Mouse (Mus musculus): ENCODE measurements at regions not wholly inside any gene's neighbourhood (a gene's known extent, or its start where the extent isn't known, plus 50 kb on each side); places are given as distances from the start of the nearest gene placed in this dataset.
"Not testable (repeated sequence)": the region's sequence is repeated elsewhere in the genome, so short reads cannot be mapped to it uniquely, and the experiment has no call there.

DNA sequence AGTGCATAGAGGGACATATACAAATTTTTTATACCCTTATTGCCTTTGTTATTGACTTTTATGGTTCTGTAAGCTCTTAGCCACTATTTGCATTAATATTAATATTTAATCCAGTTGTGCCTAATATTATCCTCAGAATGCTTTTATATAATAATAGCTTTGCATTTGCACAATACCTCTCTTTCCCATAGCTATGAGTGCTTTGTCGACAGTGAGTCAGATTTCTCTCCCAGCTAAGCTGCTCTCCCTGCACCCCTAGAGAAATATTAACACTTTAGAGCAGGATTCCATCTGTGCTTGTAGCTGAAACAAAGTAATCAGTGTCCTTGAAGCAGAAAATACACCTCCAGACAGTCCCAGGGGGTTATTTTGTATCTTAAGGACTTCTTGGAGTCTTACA, 288.6 kb upstream of the Arglu1 start:
- no peak for DNase-seq (ENCODE audit: low spot score)

GRCm38 (mm10) chr8:8973769-8974168, 283.4 kb upstream of the Arglu1 start:
- DNase-seq (ENCODE audit: low spot score) = no peak

DNA sequence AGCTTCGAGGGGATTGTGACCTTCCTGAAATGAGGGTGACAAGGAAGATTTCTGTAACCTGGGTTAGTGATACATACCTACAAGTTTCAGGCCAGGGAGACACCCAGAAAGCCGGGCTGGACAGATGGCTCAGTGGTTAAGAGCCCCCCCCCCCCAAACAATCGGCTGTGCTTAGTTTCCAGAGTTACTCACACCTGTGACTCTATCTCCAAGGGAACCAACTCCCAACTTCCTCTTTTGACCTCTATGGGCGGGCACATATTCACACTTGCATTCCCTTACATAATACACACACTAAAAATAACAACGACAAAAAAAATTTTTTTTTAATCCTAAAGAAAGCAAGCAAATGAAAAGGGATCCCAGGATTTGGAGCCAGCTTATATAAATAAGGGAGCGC, 283.0 kb upstream of the Arglu1 start:
- DNase-seq (ENCODE audit: low spot score) = no peak

- no peak for DNase-seq (ENCODE audit: low spot score)
Observed at GRCm38 (mm10) chr8:8970776-8971175, 280.5 kb upstream of the Arglu1 start.

- no peak for DNase-seq (ENCODE audit: low spot score)
Observed at GRCm38 (mm10) chr8:8970346-8970745, 280.0 kb upstream of the Arglu1 start.

GRCm38 (mm10) chr8:8969112-8969950, 279.0 kb upstream of the Arglu1 start:
- no peak for DNase-seq (ENCODE audit: low spot score)

- DNase-seq (ENCODE audit: low spot score) = no peak
Observed at GRCm38 (mm10) chr8:8966658-8967048, 276.3 kb upstream of the Arglu1 start.

DNA sequence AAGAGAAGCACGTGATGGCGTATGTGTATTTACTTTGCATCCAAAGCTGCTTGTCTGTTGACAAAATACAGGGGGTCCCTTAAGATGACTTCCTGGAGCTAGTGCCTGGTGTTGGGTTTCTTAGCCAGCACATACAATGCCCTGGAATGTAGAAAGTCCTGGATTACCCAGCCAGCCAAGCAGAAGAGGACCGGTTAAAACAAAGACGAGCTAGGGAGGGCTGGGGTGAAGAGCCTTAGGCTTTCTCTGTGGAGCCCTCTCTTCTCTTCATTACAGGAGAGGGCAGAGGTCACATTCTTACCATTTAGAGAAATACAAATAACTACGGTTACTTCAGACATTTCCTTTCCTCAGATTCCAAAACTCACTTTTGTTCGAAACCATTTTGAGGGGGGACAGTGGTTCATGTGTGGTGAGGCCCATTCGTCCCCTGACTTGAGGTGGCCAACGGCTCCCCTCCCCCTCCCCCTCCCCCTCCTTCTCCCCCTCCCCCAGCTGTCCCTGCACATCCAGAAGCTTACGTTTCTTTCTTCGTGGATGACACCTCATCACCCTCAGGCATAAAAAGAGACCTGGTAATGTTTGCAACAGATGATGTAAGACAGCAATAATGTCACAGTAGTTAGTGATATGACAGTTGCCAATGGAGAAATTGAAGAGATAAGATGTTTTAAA, 275.8 kb upstream of the Arglu1 start:
- DNase-seq (ENCODE audit: low spot score) = no peak

GRCm38 (mm10) chr8:8960221-8960620, 269.9 kb upstream of the Arglu1 start:
- DNase-seq (ENCODE audit: low spot score) = no peak

GRCm38 (mm10) chr8:8959787-8960093, 269.4 kb upstream of the Arglu1 start:
- no peak for DNase-seq (ENCODE audit: low spot score)

DNA sequence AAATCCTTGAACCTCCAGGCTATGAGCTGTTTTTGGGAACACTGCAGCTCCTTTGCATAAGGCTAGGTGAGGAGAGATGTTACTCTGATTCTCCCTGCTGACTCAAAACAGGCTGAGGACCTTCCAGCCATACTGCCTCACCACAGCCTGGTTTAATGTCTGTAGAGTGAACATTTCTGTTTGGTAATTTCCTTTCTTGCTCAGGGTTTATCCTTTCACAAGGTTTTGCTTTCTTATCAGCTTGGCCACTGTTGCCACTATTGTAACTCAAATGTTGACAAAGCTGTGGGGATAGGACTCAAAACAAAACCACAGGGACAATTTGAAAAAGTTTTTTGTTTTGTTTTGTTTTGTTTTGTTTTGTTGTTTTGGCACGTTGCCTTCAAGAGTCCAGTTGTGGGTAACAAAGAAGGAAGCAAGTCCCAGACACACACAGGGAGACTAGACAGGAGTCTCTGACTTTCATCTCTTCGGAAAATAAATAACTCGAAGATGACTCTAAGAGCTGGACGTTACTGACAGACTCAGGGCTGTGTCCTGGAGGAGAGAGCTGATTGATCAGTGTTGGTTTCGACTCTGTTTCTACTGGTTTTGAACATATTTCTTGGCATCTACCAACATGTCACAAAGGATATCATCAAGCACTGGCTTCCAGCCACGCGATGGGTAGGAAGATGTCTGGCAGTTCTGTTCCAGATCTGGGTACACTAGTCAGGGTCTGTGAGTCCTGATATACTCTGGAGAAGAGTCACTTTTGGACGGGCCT, 268.9 kb upstream of the Arglu1 start:
- no peak for DNase-seq (ENCODE audit: low spot score)

DNA sequence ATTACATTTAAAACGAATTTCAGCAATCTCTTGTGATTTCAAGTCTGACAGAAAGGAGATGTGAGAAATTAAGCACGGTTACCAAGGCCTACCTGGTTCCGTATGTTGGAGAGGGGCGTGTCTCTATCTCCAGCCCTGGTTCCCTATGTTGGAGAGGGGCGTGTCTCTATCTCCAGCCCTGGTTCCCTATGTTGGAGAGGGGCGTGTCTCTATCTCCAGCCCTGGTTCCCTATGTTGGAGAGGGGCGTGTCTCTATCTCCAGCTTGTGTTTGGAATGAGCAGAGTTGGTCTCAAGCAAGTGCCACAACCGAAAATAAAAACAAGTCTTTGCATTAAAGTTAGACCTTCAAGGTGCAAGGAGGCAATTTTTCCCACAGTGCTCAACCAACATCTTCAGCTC, 267.8 kb upstream of the Arglu1 start:
- not testable (repeated sequence) for DNase-seq (ENCODE audit: low spot score)

DNA sequence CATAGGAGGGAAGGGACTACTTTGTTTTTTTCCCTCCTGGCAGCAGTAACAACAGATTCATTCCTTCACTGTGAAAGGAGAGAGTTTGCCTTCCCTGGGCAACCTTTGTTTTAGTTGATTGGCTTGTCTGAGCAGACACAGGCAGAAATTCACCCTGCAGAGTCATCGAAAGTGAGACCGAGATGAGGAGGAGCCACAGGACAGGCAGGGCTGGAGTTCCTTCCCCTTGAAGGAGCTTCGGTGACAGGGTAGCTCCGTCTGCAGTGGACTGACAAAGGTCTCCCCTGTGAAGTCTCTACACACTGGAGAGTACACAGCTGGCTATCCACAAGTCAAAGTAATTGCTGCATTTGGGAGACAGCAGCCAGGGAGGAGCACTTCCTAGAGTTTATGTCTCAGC, 261.9 kb upstream of the Arglu1 start:
- DNase-seq (ENCODE audit: low spot score) = no peak

GRCm38 (mm10) chr8:8951186-8951585, 260.9 kb upstream of the Arglu1 start:
- no peak for DNase-seq (ENCODE audit: low spot score)

DNA sequence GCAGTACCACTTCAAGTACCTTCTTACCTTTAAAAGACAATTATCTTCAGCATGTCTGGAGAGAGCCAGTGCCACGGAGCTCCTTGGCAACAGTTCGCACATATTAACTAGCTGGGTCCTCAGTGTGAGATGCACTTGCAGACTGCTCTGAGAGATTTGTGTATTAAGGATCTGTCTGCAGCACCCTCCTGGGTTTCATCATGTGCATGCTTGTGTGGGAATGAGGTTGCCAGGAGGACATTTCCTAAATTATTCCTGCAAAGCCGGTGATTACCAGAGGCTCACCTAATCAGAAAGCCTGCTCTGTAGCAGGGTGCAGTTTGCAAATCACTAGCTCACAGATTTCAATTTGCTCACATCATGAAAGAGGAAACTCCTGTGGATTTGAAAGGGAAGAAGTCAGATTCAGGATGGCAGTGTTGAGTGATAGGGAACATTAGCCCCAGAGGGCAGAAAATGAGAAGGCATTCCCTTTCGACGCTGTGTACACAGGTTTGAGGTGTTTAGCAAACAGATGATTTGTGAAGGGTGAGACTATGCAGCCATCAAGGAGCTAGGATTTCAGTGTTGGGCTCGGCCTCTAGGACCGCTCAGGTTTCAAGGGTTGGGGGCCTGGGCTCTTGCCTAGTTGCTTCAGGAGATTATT, 257.3 kb upstream of the Arglu1 start:
- no peak for DNase-seq (ENCODE audit: low spot score)

DNA sequence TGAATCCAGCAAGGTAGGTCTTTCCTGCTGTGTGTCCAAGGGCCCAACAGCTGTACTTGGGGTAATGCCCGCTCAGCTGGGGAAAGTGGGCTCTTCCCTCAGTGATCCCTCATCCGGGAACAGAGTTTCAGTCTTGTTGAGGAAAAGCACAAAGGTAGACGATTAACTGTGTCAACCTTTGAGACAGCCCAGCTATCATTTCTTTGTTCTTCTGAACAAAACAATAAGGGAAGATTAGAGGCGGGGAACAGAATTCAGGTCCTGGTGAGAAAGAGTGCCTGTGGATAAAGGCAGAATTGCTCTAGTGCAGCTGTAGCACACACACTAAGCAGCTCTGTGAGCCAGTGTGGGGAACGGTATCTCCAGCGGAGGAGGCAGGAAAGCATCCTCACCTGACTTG, 252.7 kb upstream of the Arglu1 start:
- no peak for DNase-seq (ENCODE audit: low spot score)

DNA sequence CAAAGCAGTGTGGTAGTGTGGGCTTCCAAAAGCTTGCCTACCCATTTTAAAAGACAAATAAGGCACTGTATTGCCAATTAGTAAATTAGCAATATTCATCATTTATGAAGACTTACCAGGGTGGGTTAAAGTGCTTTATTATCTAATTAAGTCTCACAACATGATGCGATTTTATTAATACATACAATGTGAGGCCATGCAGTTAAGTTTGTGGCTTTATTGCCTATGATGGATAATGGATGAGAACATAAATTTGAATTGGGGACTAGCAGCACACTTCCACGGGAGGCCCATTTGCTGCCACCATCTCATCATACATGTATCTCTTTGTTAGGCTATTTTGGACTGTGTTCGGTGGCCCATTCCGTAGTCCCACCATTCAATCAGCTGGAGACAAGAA, 250.6 kb upstream of the Arglu1 start:
- no peak for DNase-seq (ENCODE audit: low spot score)

DNA sequence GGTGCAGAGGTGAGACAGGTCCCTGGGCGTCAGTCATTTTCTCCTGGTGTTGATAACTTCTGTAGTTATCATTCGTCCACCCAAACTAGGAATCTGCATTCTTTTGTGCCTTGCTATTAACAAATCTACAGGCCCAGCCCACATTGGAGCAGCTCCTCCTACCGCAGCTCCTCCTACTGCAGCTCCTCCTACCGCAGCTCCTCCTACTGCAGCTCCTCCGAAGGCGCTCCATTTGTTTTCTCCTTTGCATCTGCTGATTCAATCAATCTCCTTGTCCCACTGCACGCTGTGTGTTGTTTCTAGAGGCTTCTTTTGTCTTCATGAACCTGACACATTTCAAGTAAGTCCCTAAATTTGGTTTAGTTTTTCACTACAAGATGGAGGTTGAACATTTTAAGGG, 248.2 kb upstream of the Arglu1 start:
- no peak for DNase-seq (ENCODE audit: low spot score)

DNA sequence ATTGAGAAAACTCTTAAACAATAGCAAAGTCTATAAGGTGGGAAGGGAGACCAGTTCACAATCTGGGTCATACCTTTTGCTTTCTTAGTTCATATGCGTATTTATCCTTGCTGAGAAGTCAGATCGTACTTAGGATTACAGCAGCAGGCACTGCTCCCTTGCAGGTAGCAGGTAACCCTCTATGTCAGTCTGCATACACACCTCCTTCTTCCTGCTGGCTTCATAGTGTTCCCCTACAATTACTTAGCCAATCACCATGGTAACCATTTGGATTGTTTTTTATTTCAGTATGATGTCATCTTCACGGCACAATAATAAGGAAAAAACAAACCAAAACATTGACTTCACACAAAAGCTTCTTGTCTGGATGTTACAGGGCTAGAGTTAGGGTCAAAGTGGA, 242.1 kb upstream of the Arglu1 start:
- no peak for DNase-seq (ENCODE audit: low spot score)

GRCm38 (mm10) chr8:8931746-8932145, 241.4 kb upstream of the Arglu1 start:
- DNase-seq (ENCODE audit: low spot score) = no peak

DNA sequence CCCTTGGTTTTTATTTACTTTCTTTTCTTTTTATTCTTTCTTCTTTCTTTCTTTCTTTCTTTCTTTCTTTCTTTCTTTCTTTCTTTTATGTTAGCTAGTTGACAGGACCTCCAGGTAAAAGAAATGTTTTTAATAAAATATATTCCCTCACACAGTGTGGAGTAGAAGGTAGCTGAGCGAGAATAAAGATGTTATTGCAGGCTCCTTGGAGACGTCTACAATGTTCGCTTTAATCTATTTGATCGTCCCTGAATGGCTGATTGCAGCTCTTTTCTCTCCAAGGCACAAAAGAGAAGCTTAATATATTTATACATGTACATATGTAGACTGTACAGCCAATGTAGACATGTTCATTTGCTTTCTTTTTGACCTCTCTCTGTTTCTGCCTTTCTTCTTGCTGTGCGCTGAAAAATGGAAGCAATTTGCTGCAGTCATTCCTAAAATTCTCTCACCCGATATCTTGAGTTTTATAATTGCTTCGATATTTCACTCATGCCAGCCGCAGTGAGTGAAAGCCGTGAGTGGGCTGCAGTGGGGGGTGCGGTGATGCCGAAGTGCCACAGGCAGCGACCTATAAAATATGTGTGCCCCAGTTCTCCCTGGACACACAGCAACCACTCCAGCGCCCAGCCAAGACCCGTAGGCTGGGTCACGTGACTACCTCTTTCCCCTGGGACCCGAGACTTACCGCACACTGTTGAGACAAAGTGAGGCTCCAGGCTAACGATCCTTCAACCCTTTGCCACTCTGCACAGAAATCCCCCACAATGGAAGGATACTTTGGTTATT, 237.9 kb upstream of the Arglu1 start:
- DNase-seq (ENCODE audit: low spot score) = no peak

GRCm38 (mm10) chr8:8921446-8921845, 231.1 kb upstream of the Arglu1 start:
- DNase-seq (ENCODE audit: low spot score) = no peak
